Mouse (Mus musculus): ENCODE results near the gene Itpk1.

Gene Itpk1

GRCm38 (mm10) chr12:102713153-102713865 is 8.6 kb upstream of the Itpk1 start:
- DNase-seq (ENCODE audit: inconsistent ontology term): no peak

GRCm38 (mm10) chr12:102710851-102711375 is 6.2 kb upstream of the Itpk1 start:
- no peak for DNase-seq (ENCODE audit: inconsistent ontology term)

- no peak for DNase-seq (ENCODE audit: inconsistent ontology term)
These were observed 5.2 kb upstream of the Itpk1 start for GRCm38 (mm10) chr12:102709896-102710295.

- no peak for DNase-seq (ENCODE audit: inconsistent ontology term)
These were observed 3.5 kb upstream of the Itpk1 start for GRCm38 (mm10) chr12:102708220-102708619.

DNA sequence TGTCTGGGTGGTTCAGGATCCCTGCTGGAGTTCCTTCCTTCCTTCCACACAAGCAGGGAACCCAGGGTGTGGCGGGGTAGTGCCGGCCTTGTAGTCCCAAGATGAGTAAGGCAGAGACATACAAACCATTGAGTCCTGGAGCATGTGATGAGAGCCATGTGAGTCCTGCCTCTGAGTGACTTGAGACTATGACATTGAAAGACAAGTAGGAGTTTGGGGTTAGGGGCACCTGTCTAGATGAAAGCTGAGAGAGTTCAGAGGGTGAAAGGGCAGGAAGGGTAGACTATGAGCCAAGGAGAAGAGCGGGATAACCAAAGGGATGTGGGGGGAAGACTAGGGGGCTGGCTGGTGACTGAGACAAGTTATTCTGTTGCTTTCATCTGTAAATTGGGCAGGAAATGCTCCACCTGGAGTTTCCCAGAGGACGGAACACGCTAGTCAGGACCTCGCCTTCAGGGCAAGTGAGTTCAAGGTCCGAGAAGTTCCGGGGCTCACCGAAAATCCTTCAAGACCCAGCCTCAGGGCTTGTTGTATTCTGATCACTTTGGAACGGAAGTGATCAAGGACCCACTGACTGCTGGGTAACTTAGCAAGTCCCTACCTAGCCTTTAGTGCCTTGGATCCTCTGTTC is 2.2 kb upstream of the Itpk1 start:
- DNase-seq (ENCODE audit: inconsistent ontology term): no peak

GRCm38 (mm10) chr12:102705906-102706640 is 1.3 kb upstream of the Itpk1 start:
- no peak for DNase-seq (ENCODE audit: inconsistent ontology term)

DNA sequence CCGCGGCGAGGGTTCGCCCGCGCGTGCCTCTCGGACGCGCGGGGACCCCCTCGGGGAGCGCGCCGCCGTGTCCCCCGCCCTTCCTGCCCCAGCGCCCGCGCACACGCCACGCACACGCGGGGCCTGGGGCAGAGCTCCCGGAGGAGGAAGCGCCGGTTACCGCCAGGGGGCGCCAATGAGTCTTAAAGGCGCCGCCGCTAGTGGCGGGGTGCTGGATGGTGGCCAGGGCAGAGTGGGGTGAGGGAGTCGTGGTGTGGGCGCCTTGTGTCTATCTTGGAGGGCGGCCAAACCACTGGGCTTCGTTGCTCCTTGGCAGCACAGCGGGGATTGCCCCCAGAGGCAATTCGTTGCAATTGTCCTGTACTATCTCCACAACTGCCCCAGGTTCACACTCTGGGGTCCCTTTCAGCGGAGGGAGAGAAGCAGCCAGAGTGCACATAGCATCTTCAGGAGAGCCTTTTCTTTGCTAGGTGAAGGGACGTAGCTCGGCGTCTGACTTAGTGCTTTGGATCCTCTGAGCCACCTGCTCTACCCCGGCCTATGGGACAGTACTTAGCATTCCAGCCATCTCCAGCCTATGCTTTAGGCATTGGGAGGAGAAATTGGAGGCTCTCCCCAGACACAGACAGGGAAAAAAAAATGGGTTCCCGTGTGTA is 614 bp upstream of the Itpk1 start:
- DNase-seq (ENCODE audit: inconsistent ontology term): peak; percentile 88

DNA sequence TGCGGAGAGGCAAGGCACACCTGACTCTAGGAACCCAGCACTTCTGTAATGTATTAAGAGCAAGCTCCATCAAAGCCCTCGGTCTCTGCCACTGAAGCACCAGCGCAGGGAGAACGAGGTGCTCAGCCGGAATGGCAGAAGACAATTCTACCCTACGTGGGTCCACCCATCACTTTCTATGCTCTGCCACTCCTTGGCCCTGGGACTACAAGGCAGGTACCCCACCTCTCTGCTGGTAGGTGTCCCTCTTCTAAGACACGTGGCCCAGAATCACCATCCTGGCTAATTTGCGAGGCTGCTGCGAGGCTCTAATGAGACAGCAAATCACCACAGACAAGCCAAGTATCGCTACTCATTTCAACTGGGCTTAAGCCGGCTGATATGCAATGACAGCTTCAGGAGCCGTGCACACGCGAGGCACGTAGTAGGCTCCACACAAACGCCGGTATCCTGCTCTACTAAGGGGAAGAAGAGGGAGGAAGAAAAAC is 765 bp downstream of the Itpk1 start:
- DNase-seq (ENCODE audit: inconsistent ontology term): no peak

GRCm38 (mm10) chr12:102703441-102703840 is 1.3 kb downstream of the Itpk1 start:
- DNase-seq (ENCODE audit: inconsistent ontology term): peak; percentile 41

GRCm38 (mm10) chr12:102703111-102703412 is 1.7 kb downstream of the Itpk1 start:
- DNase-seq (ENCODE audit: inconsistent ontology term): peak; percentile 47

DNA sequence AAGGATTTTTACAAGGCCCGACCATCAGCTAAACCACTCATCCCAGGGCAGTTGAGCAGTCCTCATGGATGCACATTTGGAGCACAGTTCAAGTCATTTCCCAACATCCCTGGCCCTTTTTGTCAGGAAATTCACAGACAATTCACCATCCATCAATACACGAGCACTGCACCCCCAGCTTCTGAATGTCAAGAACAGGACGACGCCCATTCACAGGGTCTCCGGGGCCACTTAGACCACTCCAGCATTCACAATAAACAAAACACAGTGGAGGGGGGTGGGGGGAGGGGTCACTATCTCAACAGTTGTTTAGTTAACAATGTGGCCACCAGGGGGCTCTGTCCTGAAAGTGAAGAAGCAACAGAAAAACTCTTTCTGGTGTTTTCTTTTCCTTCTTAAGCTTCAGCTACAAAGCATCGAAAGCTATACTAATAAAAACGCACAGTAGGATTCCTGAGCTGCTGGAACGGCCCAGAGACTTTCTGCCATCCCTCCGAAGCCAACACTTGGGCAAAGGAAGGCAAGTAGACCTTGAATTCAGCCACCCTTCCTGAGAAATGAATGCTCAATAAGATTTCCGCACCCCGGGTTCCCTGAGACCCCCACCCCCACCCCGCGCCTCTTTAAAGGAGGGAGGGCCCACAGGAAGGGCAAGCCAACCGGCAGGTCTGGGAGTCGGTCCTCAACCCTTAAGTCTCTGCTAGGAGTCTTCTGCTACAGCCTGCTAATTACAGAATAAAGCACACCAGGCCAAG is 2.2 kb downstream of the Itpk1 start:
- DNase-seq (ENCODE audit: inconsistent ontology term): peak; percentile 72

GRCm38 (mm10) chr12:102701691-102702207 is 3.0 kb downstream of the Itpk1 start:
- DNase-seq (ENCODE audit: inconsistent ontology term): no peak

GRCm38 (mm10) chr12:102700453-102700852 is 4.3 kb downstream of the Itpk1 start:
- DNase-seq (ENCODE audit: inconsistent ontology term): no peak

- no peak for DNase-seq (ENCODE audit: inconsistent ontology term)
These were observed 5.6 kb downstream of the Itpk1 start for GRCm38 (mm10) chr12:102699156-102699555.

- no peak for DNase-seq (ENCODE audit: inconsistent ontology term)
These were observed 6.5 kb downstream of the Itpk1 start for GRCm38 (mm10) chr12:102698089-102698684.

- no peak for DNase-seq (ENCODE audit: inconsistent ontology term)
These were observed 7.3 kb downstream of the Itpk1 start for GRCm38 (mm10) chr12:102697381-102697780.

DNA sequence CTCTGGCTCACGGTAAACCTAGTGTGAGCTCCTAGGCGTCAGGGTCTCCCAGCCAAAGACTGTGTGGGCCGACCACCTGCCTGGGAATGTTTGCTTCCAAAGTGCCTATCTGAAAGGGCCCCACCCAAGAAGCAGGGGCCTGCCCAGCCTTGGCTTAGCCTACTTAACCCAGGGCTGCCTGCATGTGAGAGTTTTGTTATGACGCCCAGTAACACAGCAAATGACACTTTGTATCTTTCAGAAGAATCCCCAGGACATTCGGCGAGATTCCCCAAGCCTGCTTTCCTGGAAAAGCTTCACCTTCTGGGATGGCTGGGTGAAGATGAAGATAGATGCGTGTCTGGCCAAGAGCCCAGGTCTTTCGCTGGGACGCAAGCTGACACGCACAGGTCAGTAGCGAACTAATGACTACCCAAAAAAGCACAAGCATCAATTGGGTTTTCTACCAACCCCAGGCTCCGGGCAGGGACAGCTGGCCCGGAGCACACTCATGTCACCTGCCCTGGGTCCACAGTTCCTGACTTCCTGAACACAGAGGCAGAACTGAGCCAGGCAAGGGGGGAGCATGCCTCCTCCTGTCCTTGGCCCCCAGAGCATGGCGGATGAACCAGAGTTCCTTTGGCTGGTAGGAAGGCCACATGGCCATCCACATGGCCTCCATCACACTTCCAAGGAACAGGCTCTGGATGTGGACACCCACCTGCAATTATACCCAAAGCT is 7.9 kb downstream of the Itpk1 start:
- DNase-seq (ENCODE audit: inconsistent ontology term): no peak

- no peak for DNase-seq (ENCODE audit: inconsistent ontology term)
These were observed 9.1 kb downstream of the Itpk1 start for GRCm38 (mm10) chr12:102695369-102696239.

DNA sequence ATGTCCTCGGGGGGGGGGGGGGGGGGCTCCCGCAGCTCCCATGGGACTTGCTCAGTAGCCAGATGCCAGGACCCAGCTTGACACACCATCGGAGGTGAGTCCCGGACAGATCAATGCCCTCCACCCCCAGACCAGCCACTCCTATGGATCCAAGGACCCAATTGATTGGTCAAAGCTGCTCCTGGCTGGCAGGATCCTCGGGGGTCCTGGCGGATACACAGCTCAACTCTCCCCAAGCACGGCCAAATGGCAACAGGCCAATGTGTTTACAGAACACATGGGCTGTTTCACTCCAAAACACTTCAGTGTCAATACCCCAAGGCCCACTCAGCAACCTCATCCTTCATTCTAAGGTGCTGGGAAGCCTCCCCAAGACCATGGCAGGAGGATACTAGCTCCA is 13.0 kb downstream of the Itpk1 start:
- DNase-seq (ENCODE audit: inconsistent ontology term): no peak
